Mouse (Mus musculus) spleen, adult 2 months (tissue): ENCODE results near the gene Dnmt1. TPM values are rescaled to one million over a fixed set of nuclear protein-coding genes. Genes with fewer than 3 reads are reported as not detected.

Experiments
- DNase-seq, 2 experiments: peaks; one replicate each; pipeline versions ENCODE4 v3.0.0 to v3.0.0-alpha.2; 2012 to 2021; ENCODE audit warnings: low spot score in 2 of 2, low read depth in 1 of 2
- H3K27ac ChIP-seq: fragments of 200-500 bp; 2 replicates; pipeline ENCODE4 v1.5.1; 2012; ENCODE audit warnings: low read length, inconsistent platforms; ENCODE audit not compliant: insufficient read depth
- H3K27me3 ChIP-seq: fragments of 200-500 bp; 2 replicates; pipeline ENCODE4 v1.6.1; 2012; ENCODE audit warnings: mild to moderate bottlenecking, moderate library complexity, low read length, inconsistent platforms; ENCODE audit not compliant: control insufficient read depth, insufficient read depth
- H3K36me3 ChIP-seq: fragments of 200-500 bp; 2 replicates; pipeline ENCODE4 v1.6.1; 2012; ENCODE audit warnings: mild to moderate bottlenecking, low read length, inconsistent platforms; ENCODE audit not compliant: control insufficient read depth, insufficient read depth
- H3K4me1 ChIP-seq: fragments of 200-500 bp; 2 replicates; pipeline ENCODE4 v1.6.1; 2011; ENCODE audit warnings: inconsistent platforms; ENCODE audit not compliant: control insufficient read depth, insufficient read depth, insufficient read length
- H3K4me3 ChIP-seq: fragments of 200-500 bp; 2 replicates; pipeline ENCODE4 v1.5.1; 2011; ENCODE audit warnings: mild to moderate bottlenecking, inconsistent platforms; ENCODE audit not compliant: insufficient read depth, insufficient read length; ENCODE audit errors: extremely low read depth
- CTCF ChIP-seq: fragments of 200-500 bp; IDR thresholded peaks from 2 replicates; pipeline ENCODE4 v1.5.1; 2011; ENCODE audit warnings: mild to moderate bottlenecking, inconsistent platforms; ENCODE audit not compliant: insufficient read depth, insufficient read length, insufficient replicate concordance; ENCODE audit errors: extremely low read depth
- POLR2A ChIP-seq: fragments of 200-500 bp; IDR thresholded peaks from 2 replicates; pipeline ENCODE4 v1.6.1; 2011; ENCODE audit warnings: low read depth, low read length, inconsistent platforms
- WGBS: fragments of 180-500 bp; shearing (Covaris S2); methylation state at CpG from one replicate; pipeline ENCODE4 v1.1.7; 2018; 5-methylcytosine and 5-hydroxymethylcytosine counted together
- polyA plus RNA-seq: library from polyadenylated mRNA; depleted of rRNA; stranded (reverse); fragments of >200 nt; gene quantifications from 2 replicates; pipeline ENCODE4 v1.2.3, GENCODE M21; 2012; rRNA removed

Gene Dnmt1
- polyA plus RNA-seq: 37.0 and 44.9 TPM in 2 replicates

- no peaks in the 10 kb centered on the region for H3K27me3 ChIP-seq
- no peaks in the 10 kb centered on the region for H3K4me1 ChIP-seq
- no peaks in the 10 kb centered on the region for H3K36me3 ChIP-seq
- DNase-seq: no peak
- H3K4me3 ChIP-seq: no peak within 1 kb of the TSS
- TF ChIP-seq CTCF (no peak), POLR2A (no peak)
- H3K27ac ChIP-seq: no peak within 1 kb of the TSS
- 94% methylated on average over 2 of the region's 2 CpGs for WGBS
Observed at GRCm38 (mm10) chr9:20959430-20959938, at the start of gene Dnmt1. TSS of gene Dnmt1 (minus strand) at chr9:20959888.

- Histone ChIP-seq H3K36me3 (peaks cover 19% of the 10 kb centered on the region), H3K4me1 (no peaks in the 10 kb centered on the region; the same call in 1 of the 2 replicates), H3K27me3 (no peaks in the 10 kb centered on the region), H3K27ac (no peak overlapping the region), H3K4me3 (no peak overlapping the region)
- TF ChIP-seq POLR2A: no peak
- TF ChIP-seq CTCF: 0 out of 2 replicates have a peak, but pooled peaks have one; percentile 6
- 87% methylated on average over 7 of the region's 7 CpGs for WGBS
- DNase-seq: no peak
Observed at GRCm38 (mm10) chr9:21008007-21008406, 48.3 kb upstream of the Dnmt1 start.

DNA sequence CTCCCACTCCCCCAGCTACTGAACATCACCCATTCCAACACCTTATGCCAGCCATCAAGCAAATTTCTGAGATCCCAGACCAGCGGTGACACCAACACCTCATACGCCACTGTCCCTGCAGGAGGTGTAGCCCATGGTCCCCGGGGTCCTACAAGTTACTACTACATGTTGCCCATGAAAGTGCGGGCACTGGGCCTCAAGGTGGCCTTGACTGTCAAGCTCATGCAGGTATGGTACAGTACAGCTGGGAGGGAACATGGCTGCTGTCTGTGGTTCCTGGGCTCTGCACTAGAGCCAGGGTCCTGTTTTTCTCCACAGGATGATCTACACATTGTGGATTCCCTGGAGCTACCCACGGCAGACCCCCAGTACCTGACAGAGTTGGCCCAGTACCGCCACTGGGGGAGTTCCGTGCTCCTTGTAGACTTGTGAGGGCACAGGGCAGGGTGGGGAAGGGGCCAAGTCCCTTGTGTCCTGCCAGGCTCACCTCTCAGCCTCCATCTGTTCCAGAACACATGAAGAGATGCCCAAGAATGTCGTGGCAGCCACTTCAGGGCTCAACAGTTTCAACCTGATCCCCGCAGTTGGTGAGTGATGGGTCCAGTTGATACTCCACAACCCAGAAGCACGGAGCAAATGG is 47.7 kb upstream of the Dnmt1 start:
- H3K36me3 ChIP-seq: peaks cover 19% of the 10 kb centered on the region
- no peaks in the 10 kb centered on the region for H3K27me3 ChIP-seq
- no peak overlapping the region for H3K4me3 ChIP-seq
- DNase-seq: no peak
- WGBS: 92% methylated on average over 10 of the region's 10 CpGs
- H3K27ac ChIP-seq: no peak overlapping the region
- H3K4me1 ChIP-seq: no peaks in the 10 kb centered on the region; the same call in 1 of the 2 replicates
- TF ChIP-seq POLR2A: no peak
- no peak for TF ChIP-seq CTCF

GRCm38 (mm10) chr9:21002627-21003551 is 43.2 kb upstream of the Dnmt1 start, which contains the start of gene Mrpl4:
TSS of gene Mrpl4 (plus strand) at chr9:21002738.
- Histone ChIP-seq H3K36me3 (peaks cover 15% of the 10 kb centered on the region), H3K27ac (peak within 1 kb of the TSS; percentile 76), H3K4me3 (peak within 1 kb of the TSS; percentile 81), H3K4me1 (no peaks in the 10 kb centered on the region; the same call in 1 of the 2 replicates), H3K27me3 (no peaks in the 10 kb centered on the region)
- DNase-seq: peak; percentile 61 to 78
- WGBS: under 1% methylated on average over 72 of the region's 72 CpGs
- TF ChIP-seq CTCF (no peak), POLR2A (peak; percentile 75)

- peak overlapping the region; percentile 76; the same call in 1 of the 2 replicates for H3K27ac ChIP-seq
- TF ChIP-seq POLR2A: no peak
- TF ChIP-seq CTCF: no peak
- 10% methylated on average over 7 of the region's 7 CpGs for WGBS
- no peaks in the 10 kb centered on the region; the same call in 1 of the 2 replicates for H3K4me1 ChIP-seq
- H3K27me3 ChIP-seq: no peaks in the 10 kb centered on the region
- no peak for DNase-seq
- peak overlapping the region; percentile 81 for H3K4me3 ChIP-seq
- peaks cover 12% of the 10 kb centered on the region for H3K36me3 ChIP-seq
Observed at GRCm38 (mm10) chr9:21002270-21002626, 42.6 kb upstream of the Dnmt1 start.

DNA sequence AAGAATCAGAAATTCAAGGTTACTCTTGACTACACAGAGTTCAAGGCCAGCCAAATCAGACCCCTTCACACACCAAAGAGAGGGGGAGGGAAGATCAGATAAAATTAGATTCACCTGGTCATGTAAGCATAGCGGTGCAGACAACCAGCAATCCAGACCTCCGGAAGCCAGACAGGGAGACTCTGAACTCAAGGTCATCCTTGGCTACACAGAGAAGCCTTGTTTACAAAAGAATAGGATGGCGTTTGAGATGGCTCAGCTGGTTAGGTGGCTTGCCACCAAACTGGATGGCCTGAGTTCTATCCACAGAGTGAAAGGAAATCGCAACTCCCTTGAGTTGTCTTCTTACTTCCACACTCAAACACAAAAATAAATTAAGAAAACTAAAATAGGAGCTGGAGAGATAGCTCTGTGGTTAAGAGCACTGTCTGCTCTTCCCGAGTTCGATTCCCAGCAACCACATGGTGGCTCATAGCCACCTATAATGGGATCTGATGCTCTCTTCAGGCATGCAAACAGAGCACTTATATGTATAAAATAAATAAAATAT is 42.0 kb upstream of the Dnmt1 start:
- no peak for DNase-seq
- WGBS: 68% methylated on average over 6 of the region's 6 CpGs
- TF ChIP-seq CTCF: no peak
- TF ChIP-seq POLR2A: no peak
- no peaks in the 10 kb centered on the region for H3K27me3 ChIP-seq
- no peak overlapping the region for H3K4me3 ChIP-seq
- H3K27ac ChIP-seq: no peak overlapping the region
- H3K4me1 ChIP-seq: no peaks in the 10 kb centered on the region; the same call in 1 of the 2 replicates
- peaks cover 8% of the 10 kb centered on the region; the same call in 1 of the 2 replicates for H3K36me3 ChIP-seq
